Mouse (Mus musculus) kidney, postnatal 25 days (tissue): Measurements from ENCODE around the gene Gm42878.
A peak's percentile ranks its signal among the peaks of the same experiment; 100 is the strongest.

Source experiments
- DNase-seq, 2 experiments: peaks; one replicate each; pipeline ENCODE4 v3.0.0; 2021; ENCODE audit warnings: mixed read lengths in 2 of 2

The Gm42878 gene

DNA sequence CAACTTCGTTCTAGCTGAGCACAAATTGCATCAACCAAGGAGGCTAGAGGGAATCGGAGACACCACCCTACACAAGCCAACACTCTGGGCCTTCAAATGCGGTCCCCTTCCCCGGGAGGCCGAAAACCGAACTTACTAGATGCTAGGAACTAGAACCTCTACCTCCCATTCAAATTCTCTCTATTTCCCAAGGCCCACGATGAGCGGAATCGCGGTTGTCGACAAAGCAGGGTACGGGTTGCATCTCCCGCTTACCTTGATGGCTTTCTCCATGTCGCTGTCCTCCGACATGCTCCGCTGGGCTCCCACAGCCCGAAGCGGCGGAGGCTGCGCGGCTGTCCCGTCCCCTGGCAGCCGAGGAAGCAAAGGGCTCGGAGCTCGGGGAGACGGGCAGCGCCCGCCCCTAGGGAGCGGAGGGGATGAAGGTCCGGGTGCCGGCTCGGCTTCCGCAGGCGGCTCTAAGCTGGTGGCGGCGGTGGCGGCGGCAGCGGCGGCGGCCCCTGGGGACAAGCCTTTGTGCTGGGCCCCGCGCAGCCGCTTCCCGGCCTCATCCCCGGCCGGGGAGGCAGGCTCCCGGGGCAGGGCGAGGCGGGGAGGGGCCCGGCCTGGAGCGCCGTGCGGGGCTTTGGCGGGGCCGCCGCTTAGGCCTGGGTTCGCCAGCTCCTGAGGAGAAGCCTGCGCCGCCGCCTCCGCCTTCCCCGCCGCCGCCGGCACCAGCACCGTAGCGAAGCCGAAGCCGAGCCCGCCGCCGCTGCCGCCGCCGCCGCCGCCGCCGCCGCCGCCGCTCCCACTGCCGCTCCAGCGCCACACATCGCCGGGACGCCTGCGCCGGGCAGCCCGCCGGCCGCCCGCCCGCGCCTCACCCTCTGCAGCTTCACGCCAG lies at the start of gene Gm42878, which contains the start of gene Adam1a:
Gene Gm42878 (minus strand): TSS at position 573 of the 883 bp plus-strand sequence.
Gene Adam1a (minus strand): TSS at position 573 of the 883 bp plus-strand sequence.
- peak in 1 of 2 experiments; percentile 70 for DNase-seq

DNA sequence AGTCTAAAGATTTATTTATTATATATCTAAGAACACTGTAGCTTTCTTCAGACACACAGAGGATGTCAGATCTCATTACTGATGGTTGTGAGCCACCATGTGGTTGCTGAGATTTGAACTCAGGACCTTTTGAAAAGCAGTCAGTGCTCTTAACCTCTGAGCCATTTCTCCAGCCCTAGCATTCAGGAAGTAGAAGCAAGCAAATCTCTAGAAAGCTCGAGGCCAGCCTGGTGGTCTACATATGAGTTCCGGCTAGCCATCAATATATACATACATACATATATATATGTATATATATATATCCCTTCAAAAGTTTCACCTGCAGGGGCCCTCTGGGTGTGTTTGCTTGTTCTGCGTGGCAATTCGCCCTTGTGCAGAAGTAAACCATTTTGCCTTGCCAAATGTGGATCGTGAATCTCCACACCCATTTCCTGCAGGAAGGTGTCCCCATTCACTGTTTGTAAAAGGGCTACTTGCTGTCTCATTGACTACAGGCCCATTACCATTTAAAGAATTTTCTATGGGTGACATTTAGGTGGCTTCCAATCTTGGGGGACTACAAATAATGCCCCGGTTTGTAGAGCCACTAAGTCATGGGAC lies 49.5 kb upstream of the Gm42878 start:
- no peak for DNase-seq

DNA sequence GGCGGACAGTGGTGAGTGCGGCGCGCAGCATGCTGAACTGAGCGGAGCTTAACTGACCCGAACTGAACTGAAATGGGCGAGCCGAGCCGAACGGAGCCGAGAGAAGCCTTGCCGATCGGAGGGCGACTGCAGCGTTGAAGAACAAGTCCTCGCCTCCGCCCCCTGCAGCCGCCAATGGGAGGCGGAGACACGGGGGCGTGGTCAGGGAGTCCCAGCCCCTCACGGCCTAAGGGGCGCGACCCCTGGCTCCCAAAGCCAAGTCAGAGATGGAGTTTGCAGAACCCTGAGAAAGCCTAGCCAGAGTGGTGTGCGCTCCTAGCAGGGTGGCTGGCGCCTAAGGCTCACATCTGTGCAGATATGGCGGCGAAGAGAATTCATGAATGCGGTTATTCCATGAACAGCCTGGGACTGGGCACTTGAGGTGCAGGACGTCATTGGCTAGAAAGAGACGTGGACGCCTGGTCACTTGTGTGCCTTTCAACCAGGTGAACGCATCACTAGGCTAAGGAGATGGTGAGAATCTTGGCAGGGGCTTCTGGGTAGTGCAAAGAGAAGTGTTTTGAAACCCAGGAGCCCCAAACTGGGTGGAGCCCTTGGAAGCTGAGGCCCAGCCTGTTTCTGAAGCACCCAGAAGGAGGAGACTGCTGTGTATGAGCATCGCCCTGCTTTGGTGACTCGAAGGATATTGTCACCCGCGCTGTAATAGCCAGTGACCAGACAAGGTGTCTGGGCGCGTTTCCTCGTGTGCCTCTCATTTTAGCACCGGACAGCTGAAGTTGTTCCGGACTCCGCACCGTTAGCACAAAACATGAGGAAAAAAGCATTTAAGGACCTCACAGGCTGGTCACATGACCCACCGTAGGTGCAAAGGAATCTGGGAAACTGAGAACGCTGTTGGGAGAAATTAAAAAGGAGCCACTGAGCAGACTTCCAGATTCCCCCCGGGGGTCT lies 48.4 kb upstream of the Gm42878 start, which contains the start of gene Aldh2:
Gene Aldh2 (minus strand): TSS at position 374 of the 951 bp plus-strand sequence.
- DNase-seq: peak; percentile 94 to 97

DNA sequence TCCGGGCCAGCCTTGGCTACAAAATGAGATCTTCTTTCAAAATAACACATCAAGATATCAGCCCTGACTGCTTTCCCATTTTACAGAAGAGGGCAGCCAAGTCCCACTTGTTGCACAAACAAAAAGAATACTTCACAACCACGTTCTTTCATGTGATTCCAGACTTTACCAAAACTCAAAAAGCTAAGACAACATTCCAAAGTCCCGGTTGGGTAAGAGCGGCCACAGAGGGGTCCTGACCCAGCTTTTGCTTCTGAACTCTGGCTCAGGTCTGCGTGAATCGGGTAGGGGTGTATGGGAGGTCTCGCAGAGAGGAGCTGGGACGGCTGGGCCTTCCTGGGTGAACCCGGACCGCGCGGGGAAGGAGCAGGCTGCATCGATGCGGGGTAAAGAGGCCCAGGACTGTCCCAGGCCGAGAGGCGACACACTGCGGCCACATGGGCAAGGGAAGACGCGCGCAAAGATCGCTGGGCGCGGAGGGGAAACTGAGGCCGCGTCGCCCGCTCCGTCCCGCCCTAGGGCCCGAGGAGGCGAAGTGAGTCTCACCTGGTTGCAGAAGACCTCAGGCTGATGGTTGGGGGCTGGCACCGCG lies 47.6 kb upstream of the Gm42878 start:
- no peak for DNase-seq

DNA sequence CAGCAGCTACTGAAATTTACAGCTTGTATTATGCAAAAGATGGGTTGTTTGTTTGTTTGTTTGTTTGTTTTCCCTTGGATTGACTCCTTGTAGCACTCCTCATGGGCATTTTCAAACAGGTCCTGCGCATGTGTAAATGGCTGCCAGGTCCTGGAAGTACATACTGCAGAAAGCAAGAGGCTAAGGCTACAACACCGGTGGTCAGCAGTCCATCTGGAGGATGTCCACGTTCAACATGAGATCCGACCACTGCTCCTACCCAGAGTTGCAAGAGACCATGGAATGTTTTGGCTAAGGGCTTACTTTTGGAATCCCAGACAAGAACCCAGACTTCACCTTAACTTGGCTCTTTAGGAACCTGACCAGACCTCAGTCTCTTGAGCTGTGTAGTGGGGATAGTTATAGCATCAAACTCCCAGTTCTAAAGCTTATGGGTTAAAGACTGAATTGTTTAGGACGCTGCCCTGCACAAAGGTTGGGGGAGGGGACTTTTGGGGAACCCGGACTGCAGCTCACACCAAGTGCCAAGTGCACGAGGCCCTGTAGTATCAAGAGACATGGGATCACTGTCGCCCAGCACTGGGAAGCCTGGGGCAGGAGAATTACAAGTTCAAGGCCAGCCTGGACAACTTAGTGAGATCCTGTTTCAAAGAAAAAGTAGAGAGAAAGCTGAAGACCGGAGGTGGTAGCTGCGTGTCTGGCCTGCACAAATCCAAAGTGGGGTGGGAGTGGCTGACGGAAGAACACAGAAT lies 47.0 kb upstream of the Gm42878 start:
- DNase-seq: no peak

DNA sequence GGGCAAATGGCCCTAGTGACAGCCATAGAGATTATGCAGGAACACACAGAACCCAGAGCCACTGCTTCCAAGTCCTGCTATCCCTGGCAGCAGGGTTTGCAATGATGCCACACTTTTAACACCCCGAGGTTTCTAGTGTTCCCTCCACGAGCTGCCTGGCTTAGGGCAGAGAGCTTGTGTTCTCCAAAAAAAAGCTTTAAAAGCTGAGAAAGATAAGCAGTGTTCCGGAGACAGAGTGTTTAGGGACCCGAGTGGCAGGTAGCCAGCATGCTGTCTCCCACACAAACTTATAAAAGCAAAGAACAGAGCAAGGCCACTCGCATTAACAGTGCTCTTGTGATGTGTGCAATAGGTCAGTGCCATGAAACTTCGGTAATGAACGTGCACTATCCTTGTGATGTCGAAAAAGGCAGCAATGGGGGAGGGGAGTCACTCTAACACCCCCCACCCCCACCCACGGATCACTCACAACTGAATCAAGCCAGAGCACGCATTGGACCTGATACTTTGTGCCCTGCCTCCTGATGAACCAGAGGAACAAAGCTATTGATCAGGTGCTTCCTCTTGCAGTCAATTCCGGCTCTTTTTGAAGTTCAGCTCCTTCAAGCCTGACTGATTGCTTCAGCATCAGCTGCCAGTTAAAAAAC lies 46.3 kb upstream of the Gm42878 start:
- DNase-seq: no peak

DNA sequence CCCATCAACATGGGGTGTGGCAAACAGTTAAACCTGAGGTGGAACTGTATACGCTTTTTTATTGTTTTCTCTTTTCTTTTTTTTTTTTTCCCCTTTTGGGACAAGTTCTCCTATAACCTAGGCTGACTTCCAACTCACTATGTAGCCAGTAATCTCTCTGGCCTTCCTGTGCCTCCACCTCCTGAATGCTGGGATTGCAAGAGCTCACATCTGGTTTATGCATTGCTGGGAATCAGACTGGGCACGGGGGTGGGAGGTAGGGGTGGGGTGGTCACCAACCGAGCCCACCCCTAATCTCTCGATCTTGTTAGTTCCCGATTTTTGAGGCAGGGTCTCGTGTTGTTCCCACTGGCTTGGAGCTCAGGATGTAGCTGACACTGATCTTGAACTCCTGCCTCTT lies 44.6 kb upstream of the Gm42878 start:
- DNase-seq: no peak

DNA sequence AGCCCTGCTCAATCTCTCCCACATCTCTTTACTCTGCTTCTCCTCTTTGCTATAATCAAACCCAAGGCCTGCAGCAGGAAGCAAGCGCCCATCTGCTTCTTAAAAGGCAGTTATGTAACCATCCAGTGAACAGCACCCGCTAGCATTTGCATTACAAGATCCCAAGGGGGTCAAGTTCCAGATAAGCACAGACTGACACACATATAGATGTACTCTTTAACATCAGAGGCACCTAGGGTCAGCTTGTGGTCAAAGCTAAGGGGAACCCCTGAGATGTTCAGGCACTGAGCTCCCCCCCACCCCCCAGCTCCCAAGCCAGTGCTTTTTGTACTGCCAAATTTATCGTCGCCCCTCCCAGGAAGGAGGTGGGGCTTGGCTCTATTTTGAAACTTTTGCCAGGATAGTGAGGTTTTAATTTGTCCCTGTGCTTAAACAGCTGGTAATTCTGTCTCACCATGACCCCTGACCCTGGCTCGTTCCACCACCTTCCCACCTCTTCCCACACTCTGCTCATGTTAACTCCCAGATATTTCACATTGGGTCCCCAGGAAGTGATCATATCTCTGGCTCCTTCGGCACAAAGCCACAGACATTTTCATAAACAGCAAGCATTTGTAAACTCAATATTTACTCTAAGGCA lies 41.2 kb upstream of the Gm42878 start:
- peak; percentile 43 to 69 for DNase-seq

DNA sequence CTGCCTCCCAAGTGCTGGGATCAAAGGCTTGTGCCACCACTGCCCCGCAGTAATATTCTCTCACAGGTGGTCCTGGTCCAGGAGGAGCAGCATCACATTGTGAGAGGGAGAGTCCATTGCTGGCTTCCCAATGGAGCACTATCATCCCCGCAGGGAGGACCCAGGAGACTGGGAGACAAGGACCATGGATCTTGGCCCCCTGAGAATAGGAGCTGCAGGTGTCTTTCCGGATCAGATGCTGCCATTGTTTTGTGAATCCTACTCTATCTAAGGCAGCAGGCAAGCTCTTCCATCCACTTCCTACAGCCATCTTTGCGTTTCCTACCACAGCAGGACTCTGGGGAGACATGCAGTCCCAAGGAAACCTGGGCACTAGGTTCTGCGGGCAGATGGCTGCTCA lies 40.4 kb upstream of the Gm42878 start:
- DNase-seq: no peak

DNA sequence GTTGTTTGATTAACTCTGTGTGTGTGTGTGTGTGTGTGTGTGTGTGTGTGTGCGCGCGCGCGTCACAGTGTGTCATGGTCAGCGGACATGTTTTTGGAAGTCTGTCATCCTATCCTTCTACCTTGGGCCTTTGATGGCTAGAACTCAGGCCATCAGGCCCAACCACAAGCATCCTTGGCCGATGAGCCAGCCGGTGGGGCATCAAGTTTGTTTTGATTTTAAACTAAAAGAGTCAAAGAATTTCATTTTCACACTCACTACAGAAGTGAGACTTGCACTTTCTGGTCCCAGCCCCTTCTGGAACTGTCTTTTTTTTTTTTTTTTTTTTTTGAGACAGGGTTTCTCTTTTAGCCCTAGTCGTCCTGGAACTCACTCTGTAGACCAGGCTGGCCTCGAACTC lies 39.7 kb upstream of the Gm42878 start:
- DNase-seq: no peak

DNA sequence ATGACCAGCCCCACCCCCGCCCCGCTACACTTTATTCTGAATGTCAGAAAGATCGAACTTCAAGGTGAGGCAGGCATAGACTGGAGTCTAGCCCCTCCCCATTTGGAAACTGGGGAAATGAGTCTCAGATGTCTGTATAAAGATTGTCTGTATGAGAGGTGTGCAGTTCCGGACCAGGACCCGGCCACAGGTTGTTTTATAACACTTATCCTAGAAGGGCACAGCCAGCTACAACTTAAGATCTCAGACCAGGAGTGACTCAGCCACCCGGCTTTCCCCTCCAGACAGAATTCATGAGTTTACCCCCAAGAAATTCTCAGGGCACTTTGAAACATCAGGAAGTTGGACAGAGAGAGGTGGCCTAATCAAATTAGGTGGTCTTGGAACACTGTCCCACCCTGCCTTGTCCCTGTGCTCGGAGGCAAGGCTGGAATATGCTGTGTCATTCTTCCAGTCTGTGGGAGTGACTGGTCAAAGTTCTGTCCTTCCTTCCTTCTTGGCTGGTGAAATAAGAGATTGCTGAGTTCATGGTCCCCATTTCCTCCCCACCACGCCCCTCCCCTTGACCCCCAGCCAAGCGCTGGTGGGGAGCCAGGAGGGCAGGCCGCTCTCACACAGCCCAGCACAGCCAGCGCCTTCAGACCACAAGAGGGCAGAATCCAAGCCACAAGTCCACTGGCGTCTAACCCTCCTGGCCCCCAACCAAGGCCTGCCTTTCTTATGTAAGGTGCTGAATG lies 38.7 kb upstream of the Gm42878 start:
- DNase-seq: peak; percentile 98 to 99

DNA sequence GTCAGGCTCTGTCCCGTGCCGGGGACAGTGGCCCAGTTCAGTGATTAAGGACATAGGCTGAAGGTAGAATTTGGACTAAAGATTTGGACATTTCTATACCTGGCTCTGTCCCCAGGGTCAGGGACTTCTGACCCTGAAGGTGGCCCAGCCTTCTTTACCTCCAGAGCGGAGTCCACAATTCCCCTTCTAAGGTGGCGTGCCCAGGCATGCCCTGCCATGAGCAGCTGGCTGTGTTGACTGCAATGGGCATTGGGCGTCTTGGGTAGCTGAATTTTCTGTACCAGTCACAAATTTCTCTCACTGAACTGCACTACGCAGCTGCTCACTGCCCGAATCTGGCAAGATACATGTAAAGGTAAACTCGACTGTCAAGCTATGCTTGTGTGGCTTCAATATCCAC lies 36.7 kb upstream of the Gm42878 start:
- DNase-seq: no peak

DNA sequence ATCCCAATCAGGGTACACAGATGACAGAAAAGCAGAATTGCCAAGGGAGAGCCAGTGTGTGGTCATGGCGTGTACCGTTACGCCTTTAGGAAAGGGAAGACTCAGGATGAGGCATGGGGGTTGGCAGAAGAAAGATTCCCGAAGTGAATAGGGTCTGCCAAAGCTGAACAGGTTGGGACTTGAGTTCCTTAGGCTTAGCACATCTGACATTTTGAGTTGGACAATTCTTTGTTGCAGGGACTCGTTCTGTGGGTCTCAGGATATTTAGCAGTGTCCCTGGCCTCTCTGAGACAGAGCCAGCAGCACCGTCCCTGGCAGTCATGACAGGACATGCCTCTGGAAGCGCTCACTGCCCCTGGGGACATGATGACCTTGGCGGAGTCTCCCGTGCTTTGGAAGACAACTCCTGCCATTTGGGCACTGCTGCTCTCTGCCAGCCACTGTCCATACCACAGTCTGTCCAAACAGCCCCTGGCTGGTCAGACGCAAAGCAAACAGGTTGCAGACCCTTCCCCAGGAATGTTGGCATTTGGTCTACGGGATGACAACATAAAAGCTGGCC lies 31.7 kb upstream of the Gm42878 start:
- DNase-seq: no peak

DNA sequence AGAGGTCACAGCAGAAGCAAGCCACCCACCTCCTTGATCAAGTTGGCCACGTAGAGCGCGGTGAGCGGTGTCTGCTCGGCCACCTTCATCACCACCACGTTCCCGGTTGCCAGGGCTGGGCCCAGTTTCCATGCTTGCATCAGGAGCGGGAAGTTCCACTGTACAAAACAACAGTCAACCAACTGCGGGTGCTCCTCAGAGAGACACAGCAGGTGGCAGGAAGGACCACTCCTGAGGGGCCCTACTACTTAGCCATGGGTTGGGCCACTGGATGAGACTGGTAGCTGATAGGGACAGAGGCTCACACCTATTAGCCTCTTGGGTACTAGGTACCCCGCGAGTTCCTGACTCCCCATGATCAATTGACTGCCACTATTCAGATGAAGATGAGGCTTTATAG lies 30.6 kb upstream of the Gm42878 start:
- DNase-seq: no peak

DNA sequence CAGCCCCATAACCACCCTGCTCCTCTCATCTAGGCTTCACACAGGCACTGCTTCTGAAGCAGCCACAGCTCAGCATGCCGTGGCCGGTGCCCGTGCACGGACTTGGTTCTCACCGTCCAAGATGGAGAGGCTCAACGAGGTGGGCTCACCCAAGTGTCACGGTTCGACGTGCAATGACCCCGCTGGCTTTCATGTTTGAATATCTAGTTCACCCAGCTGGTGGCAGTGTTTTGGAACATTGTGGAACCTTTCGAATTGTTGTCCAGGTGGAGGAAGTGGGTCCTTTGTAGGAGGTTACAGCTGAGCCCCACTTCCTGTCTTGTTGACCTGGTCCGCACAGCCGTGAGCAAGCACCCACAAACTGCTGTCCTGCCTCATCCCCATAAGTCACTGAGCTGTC lies 28.9 kb upstream of the Gm42878 start:
- no peak for DNase-seq

DNA sequence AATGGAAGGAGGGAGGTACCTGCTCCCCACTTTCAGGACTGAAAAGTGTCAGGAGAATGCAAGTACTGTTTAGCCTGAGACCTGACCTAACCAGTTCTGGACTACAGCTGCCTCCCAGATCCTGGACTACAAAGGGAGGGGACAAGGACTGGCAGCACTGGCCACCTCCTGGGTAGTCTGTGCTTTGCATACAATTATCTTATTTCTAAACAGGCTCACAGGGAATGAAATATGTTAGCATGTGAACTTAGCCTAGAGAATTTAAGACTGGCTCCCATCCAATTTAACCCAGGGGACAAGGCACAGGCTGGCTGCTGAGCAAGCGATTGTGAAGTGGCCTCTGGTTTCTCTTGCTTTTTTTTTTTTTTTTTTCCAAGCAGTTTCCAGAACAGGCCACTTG lies 25.5 kb upstream of the Gm42878 start:
- DNase-seq: no peak

DNA sequence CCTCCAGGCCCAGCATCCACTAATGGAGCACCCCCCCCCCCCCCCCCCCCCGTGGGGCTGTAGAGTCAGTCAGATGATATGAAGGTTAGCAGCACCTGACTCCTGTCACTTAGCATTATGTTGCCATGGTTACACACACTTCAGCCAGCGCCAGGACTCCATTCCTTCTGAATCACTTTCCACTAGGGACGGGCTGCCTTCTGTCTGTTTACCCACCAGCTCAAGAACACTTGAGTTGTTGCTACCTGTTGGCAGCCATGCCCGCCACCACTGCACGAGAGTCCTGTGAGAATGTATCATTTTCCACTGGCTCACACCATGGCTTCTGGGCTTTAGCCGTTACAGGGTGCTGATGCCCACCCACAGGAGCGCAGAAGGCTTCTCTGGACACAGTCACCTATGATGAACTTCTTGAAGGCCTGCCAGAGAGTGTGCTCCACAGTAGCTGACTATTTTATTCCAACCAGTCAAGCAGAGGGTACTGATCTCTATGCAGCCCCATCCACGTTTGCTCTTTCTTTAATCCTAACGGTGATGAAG lies 24.7 kb upstream of the Gm42878 start:
- no peak for DNase-seq

DNA sequence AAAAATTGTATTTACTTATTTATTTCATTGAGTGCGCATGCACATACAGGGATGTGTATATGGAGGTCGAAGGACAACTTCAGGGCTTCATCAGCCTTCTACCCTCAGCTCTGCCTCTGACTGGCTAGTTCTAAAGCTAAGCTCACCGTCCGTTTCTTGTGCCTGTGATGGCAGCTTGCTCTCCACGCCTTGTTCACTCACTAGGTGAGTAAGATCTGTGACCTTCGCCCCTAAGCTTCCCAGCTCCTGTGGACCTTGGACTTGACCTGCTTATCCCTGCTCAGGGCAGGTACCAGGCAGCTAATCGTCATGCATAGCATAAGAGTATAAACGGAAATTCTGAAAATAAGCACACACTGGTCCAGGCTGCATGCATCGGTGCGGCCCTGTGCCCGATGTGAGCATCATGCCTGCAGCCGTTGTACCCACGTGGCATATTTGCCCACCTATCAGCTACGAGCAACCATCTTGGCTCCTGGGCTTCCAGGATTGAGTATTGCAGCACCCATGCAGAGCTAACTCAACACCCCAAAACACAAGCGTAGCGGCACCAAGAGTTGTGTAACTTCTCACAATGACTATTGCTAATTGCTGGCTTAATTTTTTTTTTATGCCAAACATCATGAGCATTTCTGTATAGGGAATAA lies 20.9 kb upstream of the Gm42878 start:
- peak; percentile 72 to 87 for DNase-seq

DNA sequence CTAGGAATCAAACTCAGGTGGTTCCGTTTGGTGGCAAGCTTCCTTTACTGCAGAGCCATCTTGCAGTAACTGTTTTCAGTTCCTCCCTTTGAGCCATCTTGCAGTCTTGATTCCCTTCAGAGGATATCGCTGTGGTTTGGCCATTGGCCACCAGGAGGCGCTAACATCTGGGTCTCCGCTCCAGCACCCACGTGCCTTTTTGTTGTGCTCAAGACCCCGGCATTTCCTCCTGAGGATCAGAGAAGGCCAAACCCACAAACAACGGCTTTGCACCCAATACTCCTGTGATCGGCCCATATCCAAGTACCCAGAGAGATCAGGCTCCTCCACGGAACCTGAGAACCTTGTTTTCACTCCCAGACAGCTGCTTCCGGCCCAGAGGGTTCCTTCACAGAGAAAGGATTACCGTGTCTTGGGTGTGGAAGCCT lies 19.2 kb upstream of the Gm42878 start:
- peak; percentile 90 to 95 for DNase-seq
